Mouse (Mus musculus): ENCODE data around the gene Rbm10. TPM values are rescaled to one million over a fixed set of nuclear protein-coding genes. Genes with fewer than 3 reads are reported as not detected.
A peak's percentile ranks its signal among the peaks of the same experiment; 100 is the strongest.

Rbm10 gene
- 72.1 and 75.2 TPM in 2 replicates for polyA plus RNA-seq (2016; fragmentation: Nextera tagmentation; extraction: Ambion mirVana)

DNA sequence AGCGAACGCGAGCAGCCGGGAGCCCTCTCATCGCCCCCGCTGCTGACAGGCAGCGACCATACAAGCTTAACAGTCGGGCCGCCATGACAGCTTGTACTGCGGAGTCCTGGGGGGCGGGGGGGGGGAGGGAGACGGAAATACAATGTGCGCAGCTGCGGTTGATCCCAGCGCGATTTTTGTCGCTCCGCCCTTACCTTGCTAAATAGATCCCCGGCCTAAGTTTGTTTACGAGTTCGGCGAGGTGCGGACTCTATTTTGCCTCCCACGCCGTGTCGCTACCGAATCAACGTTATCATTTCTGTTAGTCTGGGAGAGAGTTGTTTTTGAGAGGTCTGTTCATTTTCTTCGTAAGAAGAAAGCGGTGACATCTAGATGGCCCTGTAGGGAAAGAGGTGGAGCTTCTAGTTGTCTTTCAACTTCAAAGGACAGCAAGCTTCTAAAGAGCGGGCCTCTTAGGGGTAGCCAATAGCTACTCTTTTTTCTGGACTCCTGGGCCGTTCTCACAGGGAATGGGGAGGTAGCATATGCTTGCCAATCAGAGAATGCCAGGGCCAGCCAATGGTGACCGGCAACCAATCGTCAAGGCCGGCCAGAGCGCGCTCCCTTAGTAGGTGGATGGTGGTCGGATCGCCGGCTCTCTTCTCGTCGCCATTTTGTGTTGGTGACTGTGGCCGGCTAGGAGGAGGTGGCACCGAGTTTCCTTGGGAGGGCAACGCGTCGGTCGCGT is at the start of gene Rbm10, which contains the start of gene Ndufb11:
Rbm10 (plus strand) TSS at position 328 of the 727 bp plus-strand sequence.
Ndufb11 (minus strand) TSS at position 444 of the 727 bp plus-strand sequence.
- H3K27me3 ChIP-seq (replicated peaks): no peaks in the 10 kb centered on the region
- ATAC-seq (ENCODE audit: low FRiP score, low read depth): peak; percentile 98
- no peaks in the 10 kb centered on the region; the same call in 1 of the 2 replicates for H3K36me3 ChIP-seq
- H3K4me2 ChIP-seq (replicated peaks): peak within 1 kb of the TSS; percentile 65
- 18% methylated on average over 45 of the region's 49 CpGs for WGBS
- H3K9me3 ChIP-seq: no peaks in the 10 kb centered on the region
- peak within 1 kb of the TSS; percentile 57 for H3K4me3 ChIP-seq
- H3K27ac ChIP-seq: peak within 1 kb of the TSS; percentile 79
- peak within 1 kb of the TSS; percentile 63 for H3K9ac ChIP-seq
- peaks cover 8% of the 10 kb centered on the region for H3K4me1 ChIP-seq

DNA sequence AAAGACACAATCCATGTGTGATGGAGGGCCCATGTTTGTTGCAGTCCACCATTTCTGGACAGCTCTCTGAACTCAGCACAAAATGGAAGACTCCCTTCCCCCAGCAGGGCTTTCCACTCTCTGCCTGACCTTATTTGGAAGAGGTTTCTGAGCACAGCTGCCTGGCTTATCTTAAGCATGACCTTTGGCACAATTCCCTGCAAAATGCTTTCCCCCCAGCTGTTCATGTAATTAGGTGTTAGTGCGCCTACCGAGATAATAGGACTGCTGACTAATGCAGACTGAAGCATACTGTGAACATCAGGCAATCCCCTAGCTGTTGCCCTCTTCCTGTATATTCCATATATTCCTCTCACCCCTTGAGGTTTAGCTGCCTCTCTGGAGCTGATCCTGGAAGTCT is 46.3 kb upstream of the Rbm10 start:
- WGBS: 67% methylated on average over 2 of the region's 2 CpGs
- Histone ChIP-seq H3K4me3 (no peak overlapping the region), H3K9me3 (no peaks in the 10 kb centered on the region), H3K4me1 (no peaks in the 10 kb centered on the region), H3K4me2 (replicated peaks) (no peak overlapping the region), H3K36me3 (no peaks in the 10 kb centered on the region), H3K27me3 (replicated peaks) (no peaks in the 10 kb centered on the region), H3K27ac (no peak overlapping the region), H3K9ac (no peak overlapping the region)
- no peak for ATAC-seq (ENCODE audit: low FRiP score, low read depth)

DNA sequence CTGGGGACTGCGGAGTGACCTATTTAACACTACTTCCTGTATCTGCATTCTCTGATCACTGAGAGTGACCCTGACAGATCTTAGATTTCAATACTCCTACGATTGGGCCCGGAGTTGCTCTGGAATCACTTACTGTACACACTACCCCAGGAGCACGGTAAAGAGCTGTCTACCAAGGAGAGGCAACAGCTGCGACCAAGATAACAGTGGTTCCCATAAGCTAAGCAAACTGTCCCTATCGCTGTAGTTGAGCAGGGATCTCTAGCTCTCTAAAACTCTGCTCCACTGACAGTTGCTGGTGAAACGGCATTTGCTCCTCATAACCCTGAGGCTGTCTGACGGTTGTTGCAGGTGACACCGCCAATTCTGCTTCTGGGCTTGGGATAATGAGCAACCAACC is 44.6 kb upstream of the Rbm10 start:
- no peak overlapping the region for H3K9ac ChIP-seq
- WGBS: 86% methylated on average over 9 of the region's 9 CpGs
- no peak overlapping the region for H3K27ac ChIP-seq
- H3K9me3 ChIP-seq: no peaks in the 10 kb centered on the region
- no peak overlapping the region for H3K4me2 ChIP-seq (replicated peaks)
- no peaks in the 10 kb centered on the region for H3K4me1 ChIP-seq
- no peak for ATAC-seq (ENCODE audit: low FRiP score, low read depth)
- no peak overlapping the region for H3K4me3 ChIP-seq
- no peaks in the 10 kb centered on the region for H3K27me3 ChIP-seq (replicated peaks)
- no peaks in the 10 kb centered on the region for H3K36me3 ChIP-seq

DNA sequence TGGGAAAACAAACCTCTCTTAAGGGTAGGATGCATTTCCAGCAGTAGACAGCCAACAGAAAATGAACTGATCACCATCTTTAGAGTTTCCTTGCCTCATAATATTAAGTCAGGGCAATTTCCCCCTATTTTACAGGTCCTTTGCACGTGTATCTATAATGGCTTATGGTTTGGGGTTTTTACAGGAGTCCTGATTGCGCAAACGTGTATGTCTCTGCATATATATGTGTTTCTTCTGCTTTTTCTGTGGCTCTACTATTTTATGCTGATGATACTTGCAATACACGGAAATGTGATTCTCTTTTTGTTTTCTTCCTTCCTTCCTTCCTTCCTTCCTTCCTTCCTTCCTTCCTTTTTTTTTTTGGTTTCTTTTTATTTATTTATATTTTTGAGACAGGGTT is 43.4 kb upstream of the Rbm10 start:
- H3K4me3 ChIP-seq: no peak overlapping the region
- no peak for ATAC-seq (ENCODE audit: low FRiP score, low read depth)

DNA sequence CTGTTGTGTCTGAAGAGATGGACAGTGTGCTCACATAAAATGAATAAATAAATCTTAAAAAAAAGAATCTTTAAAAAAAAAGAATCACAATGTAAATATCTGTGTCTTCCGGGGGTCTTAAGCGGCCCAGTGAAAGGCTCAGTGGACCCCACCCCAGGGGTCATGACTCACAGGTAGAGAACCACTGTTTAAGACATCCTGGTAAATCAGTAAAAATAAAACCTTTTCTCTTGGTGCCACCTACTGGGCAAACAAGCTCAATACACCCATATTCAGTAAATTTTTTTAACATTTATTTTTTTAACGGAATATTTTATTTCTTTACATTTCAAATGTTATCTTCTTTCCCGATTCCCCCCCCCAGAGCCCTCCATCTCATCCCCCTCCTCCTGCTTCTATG is 29.3 kb upstream of the Rbm10 start:
- no peaks in the 10 kb centered on the region for H3K27me3 ChIP-seq (replicated peaks)
- H3K4me2 ChIP-seq (replicated peaks): no peak overlapping the region
- ATAC-seq (ENCODE audit: low FRiP score, low read depth): no peak
- no peaks in the 10 kb centered on the region for H3K9me3 ChIP-seq
- no peaks in the 10 kb centered on the region for H3K36me3 ChIP-seq
- WGBS: 25% methylated on average over 4 of the region's 4 CpGs
- H3K9ac ChIP-seq: no peak overlapping the region
- H3K4me1 ChIP-seq: no peaks in the 10 kb centered on the region
- no peak overlapping the region for H3K27ac ChIP-seq
- no peak overlapping the region for H3K4me3 ChIP-seq

More for the DNA sequence above, 43.4 kb upstream of the Rbm10 start:
- Histone ChIP-seq H3K36me3 (no peaks in the 10 kb centered on the region), H3K27me3 (replicated peaks) (no peaks in the 10 kb centered on the region), H3K9ac (no peak overlapping the region), H3K9me3 (no peaks in the 10 kb centered on the region), H3K4me1 (no peaks in the 10 kb centered on the region), H3K4me2 (replicated peaks) (no peak overlapping the region), H3K27ac (no peak overlapping the region)
- WGBS: 93% methylated on average over 4 of the region's 4 CpGs

DNA sequence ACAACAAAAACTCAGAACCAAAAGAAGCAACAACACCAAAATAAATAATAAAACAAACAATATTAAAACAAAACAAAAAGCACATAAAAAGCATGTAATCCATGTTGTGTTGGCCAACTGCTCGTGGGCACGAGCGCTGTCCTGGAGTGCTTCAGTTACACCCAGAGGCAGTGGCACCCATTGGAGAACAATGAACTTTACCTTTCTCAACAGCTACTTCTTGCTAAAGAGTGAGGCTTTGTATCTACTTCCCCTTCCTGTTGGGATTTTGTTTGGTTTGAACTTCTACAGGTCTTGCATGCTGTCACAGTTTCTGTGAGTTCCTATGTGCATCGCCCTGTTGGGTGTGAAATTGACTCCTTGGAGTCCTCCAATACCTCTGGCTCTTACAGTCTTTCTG is 8.8 kb upstream of the Rbm10 start:
- no peaks in the 10 kb centered on the region for H3K36me3 ChIP-seq
- H3K27me3 ChIP-seq (replicated peaks): no peaks in the 10 kb centered on the region
- ATAC-seq (ENCODE audit: low FRiP score, low read depth): no peak
- no peaks in the 10 kb centered on the region for H3K4me1 ChIP-seq
- H3K9me3 ChIP-seq: no peaks in the 10 kb centered on the region
- H3K4me3 ChIP-seq: no peak overlapping the region
- no peak overlapping the region for H3K9ac ChIP-seq
- H3K27ac ChIP-seq: no peak overlapping the region
- 93% methylated on average over 4 of the region's 4 CpGs for WGBS
- no peak overlapping the region for H3K4me2 ChIP-seq (replicated peaks)

DNA sequence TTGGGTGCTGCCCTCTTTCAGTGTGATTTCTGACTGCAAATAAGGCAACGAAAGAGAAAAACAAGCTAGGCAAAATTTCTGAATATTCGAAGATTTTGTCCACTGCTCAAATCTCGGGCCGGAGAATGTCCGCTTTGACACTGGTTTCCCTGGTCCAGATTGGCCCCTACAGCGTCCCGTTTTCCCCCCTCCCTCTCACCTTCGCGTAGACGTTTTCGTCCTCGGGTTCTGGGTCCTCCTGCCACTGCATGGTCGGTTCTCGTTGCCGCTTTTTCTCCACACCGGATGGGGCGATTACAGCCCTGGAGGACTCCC is 485 bp upstream of the Rbm10 start:
- Histone ChIP-seq H3K27me3 (replicated peaks) (no peaks in the 10 kb centered on the region), H3K9ac (peak overlapping the region; percentile 48), H3K4me3 (peak overlapping the region; percentile 57), H3K4me2 (replicated peaks) (peak overlapping the region; percentile 54), H3K9me3 (no peaks in the 10 kb centered on the region), H3K4me1 (peaks cover 8% of the 10 kb centered on the region), H3K27ac (peak overlapping the region; percentile 50; the same call in 1 of the 2 replicates), H3K36me3 (no peaks in the 10 kb centered on the region; the same call in 1 of the 2 replicates)
- ATAC-seq (ENCODE audit: low FRiP score, low read depth): no peak; the same call in 1 of the 2 replicates
- 25% methylated on average over 17 of the region's 17 CpGs for WGBS

DNA sequence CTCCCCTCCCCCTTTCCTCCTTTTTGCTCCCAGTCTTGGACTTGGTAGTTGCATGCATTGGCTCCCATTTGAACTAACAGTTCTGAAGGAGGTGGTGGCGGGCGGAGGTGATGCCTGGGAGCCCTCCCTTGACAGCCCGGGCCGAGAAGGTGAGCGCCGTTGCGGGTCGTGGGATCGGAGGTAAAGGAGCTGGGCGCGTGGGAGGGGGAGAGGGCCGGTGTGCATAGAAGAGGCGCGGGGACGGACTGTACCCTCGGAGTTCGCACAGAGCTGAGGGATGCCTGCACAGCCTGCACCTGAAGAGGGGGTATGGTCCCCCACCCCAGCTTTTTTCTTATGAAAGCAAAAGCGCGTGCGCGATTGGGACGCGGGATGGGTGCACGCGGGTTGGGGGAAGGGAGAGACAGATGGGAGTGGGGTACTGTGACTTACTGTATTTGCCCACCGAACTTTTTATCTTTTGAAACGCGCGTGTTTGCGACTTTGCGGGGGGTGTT is 648 bp downstream of the Rbm10 start:
- H3K36me3 ChIP-seq: no peaks in the 10 kb centered on the region; the same call in 1 of the 2 replicates

DNA sequence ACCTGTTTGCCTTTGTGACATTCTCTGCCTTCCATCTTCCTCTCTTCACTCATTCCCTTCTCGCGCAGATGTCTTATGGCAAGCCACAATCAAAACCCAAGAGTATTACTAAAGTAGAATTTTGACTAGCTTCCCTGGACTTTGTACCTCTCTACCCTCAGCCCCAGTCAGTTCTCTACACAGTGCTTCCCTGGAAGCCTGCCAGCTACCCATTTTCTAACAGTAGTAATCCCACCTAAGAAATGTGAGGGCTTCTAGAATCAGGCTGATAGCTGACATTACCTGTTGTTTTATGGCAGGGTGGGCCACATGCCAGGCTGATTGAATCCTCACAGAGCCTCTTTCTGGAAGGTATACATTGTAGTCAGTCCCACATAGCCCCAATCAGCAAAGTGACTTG is 20.8 kb downstream of the Rbm10 start:
- Histone ChIP-seq H3K4me1 (no peaks in the 10 kb centered on the region), H3K9me3 (no peaks in the 10 kb centered on the region), H3K4me2 (replicated peaks) (no peak overlapping the region), H3K27ac (no peak overlapping the region), H3K27me3 (replicated peaks) (no peaks in the 10 kb centered on the region), H3K4me3 (no peak overlapping the region), H3K9ac (no peak overlapping the region), H3K36me3 (peaks cover 67% of the 10 kb centered on the region)
- ATAC-seq (ENCODE audit: low FRiP score, low read depth): no peak
- WGBS: 98% methylated on average over 2 of the region's 2 CpGs

More for the DNA sequence above, 648 bp downstream of the Rbm10 start:
- Histone ChIP-seq H3K4me1 (peaks cover 8% of the 10 kb centered on the region), H3K4me2 (replicated peaks) (peak overlapping the region; percentile 65), H3K4me3 (peak overlapping the region; percentile 57), H3K27ac (peak overlapping the region; percentile 79), H3K27me3 (replicated peaks) (no peaks in the 10 kb centered on the region), H3K9ac (peak overlapping the region; percentile 63), H3K9me3 (no peaks in the 10 kb centered on the region)
- 20% methylated on average over 31 of the region's 31 CpGs for WGBS
- peak; percentile 57 for ATAC-seq (ENCODE audit: low FRiP score, low read depth)

DNA sequence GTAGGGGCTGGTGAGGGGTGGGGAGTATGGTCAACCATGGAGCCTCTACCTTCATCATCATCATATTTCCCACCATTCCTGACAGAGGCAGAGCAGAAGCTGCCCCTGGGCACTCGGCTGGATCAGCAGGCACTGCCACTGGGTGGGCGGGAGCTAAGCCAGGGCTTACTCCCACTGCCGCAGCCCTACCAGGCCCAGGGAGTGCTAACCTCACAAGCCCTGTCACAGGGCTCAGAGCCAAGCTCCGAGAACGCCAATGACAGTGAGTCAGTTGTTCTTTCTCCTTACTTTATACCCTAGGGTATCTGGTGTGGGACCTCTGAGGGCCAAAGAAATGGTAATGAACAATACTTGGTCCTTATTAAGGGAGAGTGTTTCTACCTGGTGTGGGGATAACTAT is 27.5 kb downstream of the Rbm10 start:
- Histone ChIP-seq H3K4me1 (no peaks in the 10 kb centered on the region), H3K27ac (no peak overlapping the region), H3K36me3 (peaks cover 74% of the 10 kb centered on the region), H3K4me2 (replicated peaks) (no peak overlapping the region), H3K9me3 (no peaks in the 10 kb centered on the region), H3K27me3 (replicated peaks) (no peaks in the 10 kb centered on the region), H3K9ac (no peak overlapping the region), H3K4me3 (no peak overlapping the region)
- 91% methylated on average over 5 of the region's 5 CpGs for WGBS
- no peak for ATAC-seq (ENCODE audit: low FRiP score, low read depth)

DNA sequence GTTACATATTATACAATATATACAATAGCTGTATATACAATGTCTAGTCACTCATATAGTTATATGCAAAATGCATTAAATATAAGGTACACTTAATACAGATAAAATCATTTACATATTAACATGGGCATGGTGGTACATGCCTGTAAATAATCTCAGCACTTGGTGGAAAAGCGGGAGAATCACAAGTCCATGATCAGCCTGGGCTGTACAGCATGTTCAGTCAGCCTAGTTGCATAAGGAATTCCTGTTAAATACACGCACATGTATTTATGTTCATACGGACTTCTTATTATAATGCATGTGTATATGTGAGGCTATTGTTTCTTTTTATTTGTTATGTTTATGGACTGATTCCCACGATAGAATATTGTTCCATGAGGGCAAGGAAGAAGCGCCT is 40.3 kb downstream of the Rbm10 start:
- WGBS: 34% methylated on average over 5 of the region's 5 CpGs
- Histone ChIP-seq H3K4me2 (replicated peaks) (peak overlapping the region; percentile 72; the same call in 1 of the 2 replicates), H3K4me3 (no peak overlapping the region), H3K4me1 (no peaks in the 10 kb centered on the region), H3K27ac (no peak overlapping the region), H3K36me3 (no peaks in the 10 kb centered on the region), H3K27me3 (replicated peaks) (no peaks in the 10 kb centered on the region), H3K9ac (no peak overlapping the region), H3K9me3 (no peaks in the 10 kb centered on the region)
- ATAC-seq (ENCODE audit: low FRiP score, low read depth): no peak

DNA sequence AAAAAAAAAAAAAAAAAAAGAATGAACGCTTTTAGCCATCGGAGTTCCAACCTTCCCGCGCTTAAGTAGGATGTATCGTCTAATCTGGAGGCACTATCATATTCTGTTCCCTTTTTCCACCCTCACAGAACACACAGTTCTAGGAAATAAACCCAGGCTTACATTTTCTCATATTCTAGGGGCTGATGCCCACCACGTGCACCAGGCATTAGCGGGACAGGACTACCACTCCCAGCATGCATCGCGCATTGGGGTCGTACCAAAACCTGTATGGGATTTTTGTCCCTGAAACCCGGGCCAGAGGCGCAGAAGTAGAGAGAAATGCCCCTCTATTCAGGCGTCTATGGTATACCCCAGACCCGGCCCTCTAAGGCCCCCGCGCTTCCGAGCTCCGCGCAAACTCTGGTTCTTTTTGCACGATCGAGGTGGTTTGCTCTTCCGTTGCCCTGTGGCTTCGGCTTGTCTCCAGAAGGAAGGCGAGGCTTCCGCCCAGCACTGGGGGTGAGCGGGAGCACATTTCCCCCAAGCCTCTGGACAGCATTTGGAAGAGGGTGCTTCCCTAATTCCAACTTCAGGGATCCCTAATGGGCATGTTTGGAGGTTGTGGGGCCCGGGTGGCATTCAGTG is 40.8 kb downstream of the Rbm10 start, which contains the start of gene Uba1:
Uba1 (plus strand) TSS at position 301 of the 627 bp plus-strand sequence.
- H3K9me3 ChIP-seq: no peaks in the 10 kb centered on the region
- H3K4me2 ChIP-seq (replicated peaks): peak within 1 kb of the TSS; percentile 72
- H3K36me3 ChIP-seq: no peaks in the 10 kb centered on the region
- H3K4me3 ChIP-seq: peak within 1 kb of the TSS; percentile 42
- peak within 1 kb of the TSS; percentile 42; the same call in 1 of the 2 replicates for H3K9ac ChIP-seq
- H3K4me1 ChIP-seq: no peaks in the 10 kb centered on the region
- H3K27me3 ChIP-seq (replicated peaks): no peaks in the 10 kb centered on the region
- WGBS: 14% methylated on average over 27 of the region's 27 CpGs
- peak; percentile 75 for ATAC-seq (ENCODE audit: low FRiP score, low read depth)
- no peak within 1 kb of the TSS for H3K27ac ChIP-seq

Data from neural tube, embryonic 12.5 days (tissue).